Mouse (Mus musculus) layer of hippocampus, postnatal 36 days (tissue): ENCODE measurements at regions not wholly inside any gene's neighbourhood (a gene's known extent, or its start where the extent isn't known, plus 50 kb on each side); places are given as distances from the start of the nearest gene placed in this dataset.

Experiments used
- DNase-seq, 2 experiments: peaks; one replicate each; pipeline ENCODE4 v3.0.0; 2022

DNA sequence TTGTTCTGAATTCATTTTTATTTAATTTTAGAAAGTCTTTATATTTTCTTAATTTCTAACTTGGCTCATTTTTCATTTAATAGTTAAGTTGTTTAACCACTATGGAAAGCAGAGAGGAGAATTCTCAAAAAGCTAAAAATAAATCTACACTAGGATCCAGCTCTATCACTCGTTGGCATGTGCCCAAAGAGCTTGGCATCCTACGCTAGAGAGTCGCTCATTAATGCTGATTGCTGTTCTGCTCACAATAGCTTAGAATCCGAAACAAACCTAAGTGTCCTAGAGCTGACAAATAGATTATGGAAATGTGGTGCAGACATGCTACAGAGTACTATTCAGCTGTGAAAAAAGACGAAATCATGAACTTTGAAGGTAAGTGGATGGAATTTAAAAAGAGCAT, 386.3 kb upstream of the Pbx1 start:
- DNase-seq, result no peak

DNA sequence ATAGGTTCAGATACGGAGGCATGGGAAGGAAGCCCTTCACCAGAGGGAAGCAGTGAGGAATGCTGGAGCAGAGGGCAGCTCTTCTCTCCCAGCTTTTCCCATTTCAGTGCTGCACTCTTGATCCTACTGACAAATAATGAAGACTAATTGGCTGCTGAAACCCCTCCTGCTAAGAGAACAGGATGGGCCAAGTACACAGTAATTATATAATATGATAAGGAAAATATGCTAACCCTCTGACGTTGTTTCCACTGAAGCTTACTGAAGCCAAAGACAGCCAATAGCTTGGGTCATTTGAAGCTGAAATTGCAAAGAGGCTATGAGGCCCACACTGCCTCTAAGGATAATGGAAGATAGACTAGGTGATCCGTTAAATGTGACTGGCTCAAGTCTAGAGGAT, 375.0 kb upstream of the Pbx1 start:
- DNase-seq, result no peak

DNA sequence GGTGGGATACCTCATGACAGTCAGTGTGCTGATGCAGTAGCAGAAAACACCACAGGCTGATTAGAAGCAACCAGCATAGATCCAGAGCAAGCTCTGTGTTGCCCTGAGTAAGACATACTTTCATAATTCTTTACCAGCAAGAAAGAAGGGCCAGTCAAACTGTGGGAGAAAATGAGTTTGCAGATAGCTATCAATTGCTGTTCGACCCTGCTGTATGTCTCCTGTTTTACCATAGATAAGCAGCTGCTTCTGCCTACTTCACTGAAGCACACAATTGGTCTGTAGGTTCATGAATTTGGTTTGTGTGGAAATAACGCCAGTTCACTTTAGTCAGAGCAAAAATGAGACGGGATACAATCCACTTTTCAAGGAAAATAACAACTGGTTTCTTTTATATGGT, 373.4 kb upstream of the Pbx1 start:
- no peak for DNase-seq

DNA sequence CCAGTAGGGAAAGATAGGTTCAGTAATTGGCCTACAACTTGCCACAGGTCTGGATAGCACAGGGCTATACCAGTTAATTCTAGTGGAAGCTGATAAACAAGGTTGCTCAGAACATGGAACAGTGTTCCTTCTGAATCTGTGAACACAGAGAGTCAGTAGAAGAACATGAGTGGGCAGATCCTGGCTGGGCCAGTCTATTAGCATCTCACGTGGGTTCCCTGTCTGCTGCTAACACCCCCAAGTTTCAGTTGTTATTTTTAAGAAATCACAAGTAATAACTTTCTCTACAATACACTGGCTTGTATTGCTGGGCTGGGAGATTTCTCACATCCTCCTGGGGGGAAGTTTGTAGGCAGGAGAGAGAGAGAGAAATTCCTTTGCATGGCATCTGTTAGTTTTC, 369.0 kb upstream of the Pbx1 start:
- DNase-seq, result peak; percentile 4 to 8

DNA sequence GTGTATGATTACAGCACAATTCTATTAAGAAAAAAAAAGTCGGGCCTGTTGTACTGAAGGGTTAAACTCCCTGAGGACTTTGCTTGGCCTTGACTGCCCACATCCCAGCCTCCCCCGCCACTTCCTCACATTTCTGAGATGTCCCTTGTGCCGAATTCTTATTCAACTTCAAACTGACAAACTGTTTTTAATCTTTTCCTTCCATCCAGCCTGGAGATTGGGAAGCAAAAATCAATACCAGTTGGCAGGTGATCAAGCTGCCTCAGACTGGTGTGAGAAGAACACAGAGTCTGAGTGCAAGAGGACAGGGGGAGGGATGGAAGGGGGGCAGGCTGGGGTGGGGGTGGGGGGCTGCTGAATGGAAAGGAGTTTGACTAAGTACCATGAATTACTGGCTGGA, 354.7 kb upstream of the Pbx1 start:
- no peak for DNase-seq

DNA sequence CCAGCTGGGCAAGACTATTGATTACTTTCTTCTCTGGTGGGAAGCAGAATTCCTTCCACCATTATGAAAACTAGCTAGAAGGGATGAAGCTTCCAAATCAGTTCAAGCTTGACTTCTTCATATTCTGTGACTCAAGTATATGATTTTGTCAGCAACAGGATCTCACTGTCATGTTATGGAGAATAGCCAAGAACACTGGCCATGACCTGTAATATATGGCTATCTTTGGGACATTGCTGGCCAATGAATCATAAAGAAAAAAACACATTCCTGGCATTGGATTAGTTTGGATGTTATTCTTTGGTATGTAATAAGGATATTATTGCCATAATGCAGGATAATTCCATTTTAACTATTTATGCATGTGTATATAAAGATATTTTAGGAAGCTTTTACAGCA, 351.8 kb upstream of the Pbx1 start:
- no peak for DNase-seq

DNA sequence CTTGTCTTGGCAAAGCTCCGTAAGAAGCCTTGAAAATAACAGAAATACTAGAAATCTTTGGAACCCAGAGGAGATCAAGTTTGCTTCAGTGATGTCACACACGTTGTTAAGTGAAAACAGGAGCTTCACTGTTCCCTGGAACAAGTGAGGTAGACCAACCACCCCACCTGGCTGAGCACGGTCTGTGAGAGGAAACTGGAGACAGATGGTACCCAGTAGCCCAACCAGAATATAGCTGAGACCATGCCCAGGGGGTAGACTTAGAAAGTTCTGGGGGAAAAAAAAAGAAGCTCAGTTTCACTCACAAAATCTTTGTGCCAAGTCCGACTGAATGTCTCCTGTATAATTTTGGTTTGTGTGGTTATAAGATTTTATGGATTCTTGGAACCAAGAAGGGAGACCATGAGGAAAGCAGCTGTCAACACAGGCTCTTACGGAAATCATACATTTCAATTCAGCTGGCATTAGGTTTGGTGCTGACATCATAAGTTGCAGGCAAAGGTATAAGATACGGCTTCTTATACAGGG, 332.4 kb upstream of the Pbx1 start:
- no peak for DNase-seq

DNA sequence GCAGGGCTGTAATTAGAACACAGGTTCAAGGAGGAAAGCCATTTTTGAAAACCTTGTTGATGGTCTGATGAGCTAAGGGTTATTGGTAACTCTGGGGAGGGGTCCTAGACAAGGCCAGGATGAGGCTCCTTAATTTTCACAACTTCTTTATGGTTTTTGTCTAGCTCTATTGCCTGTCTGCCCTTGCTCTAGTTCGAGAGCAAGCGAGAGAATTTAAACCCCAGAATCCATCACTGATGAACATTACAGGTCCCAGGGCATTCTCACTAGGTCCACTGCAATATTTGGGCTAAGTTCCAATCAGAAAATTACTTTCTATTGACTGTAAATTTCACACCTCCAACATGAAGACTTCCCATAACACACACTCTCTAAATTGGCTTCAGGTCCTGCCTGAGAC, 329.0 kb upstream of the Pbx1 start:
- DNase-seq, result no peak

DNA sequence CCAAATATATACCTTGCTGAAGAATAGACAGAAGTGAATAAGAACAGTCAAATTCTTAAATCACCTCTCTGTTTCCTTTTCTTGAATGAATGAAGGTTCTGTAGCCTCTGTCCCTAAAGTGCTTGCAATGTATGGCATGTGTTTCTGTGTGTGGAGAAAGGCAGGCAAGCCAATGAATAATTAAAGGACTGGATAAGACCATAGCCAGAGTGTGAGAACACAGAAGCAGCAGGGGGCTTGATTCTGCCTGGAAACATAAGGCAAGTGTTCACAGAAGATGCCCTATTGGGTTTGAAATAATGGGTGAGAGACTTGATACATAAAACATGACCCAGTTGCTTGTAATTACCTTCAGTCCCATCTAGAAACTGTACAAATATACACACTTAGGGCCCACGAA, 328.2 kb upstream of the Pbx1 start:
- DNase-seq, result no peak

DNA sequence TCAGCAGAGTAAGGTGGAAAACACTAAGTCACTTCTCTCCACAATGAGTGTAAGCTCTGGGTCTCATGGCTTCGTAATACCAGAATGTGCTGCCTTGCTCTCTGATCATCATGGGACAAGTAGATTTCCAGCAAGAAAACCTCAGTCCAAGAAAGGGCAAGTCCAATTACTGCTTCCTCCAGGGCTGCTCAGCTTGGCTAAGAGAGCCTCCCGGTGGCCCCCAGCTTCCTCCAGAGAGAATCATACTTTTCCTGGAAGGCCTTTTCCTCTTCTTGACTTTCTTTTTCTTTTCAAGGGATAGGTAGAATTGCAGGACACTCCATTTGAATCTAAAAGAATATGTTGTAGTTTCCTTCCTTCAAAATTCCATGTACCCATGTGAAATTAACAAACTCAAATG, 326.8 kb upstream of the Pbx1 start:
- DNase-seq, result no peak

DNA sequence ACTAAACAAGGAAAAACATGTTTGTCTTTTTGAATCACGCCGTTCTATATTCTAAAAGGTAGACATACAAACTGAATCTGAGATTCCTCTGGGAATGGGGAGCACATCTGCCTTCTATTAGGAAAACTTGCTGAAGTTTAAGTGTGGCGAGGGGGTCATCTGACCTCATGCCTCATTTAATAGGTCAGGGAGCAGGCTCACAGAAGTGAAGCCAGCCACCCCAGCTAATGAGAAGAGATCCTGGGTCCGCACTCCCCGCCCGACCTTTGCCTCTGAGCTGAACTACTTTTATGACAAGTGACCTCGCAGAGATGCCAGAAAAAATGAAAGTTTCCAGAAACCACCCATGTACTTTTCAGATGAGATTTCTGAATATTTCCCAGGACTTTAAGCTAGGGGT, 322.1 kb upstream of the Pbx1 start:
- DNase-seq, result no peak

DNA sequence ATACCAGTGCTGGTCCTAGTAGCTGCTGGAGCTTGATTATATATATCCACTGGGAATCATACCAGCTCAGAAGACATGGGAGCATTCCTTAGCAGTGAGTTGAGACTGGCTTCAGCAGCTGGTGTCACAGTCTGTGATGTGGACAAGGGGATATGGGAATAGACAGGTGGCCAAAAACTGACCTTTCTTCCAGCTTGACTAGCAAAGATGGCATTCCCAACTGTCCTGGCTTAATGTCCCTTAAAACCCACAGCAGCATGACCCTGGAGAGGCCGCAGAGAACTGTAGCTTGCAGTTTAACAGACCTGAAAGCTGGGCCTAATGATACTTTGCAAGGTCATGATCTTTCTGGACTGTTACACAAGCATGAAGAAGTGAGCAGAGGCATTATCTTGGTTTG, 311.4 kb upstream of the Pbx1 start:
- DNase-seq, result no peak

DNA sequence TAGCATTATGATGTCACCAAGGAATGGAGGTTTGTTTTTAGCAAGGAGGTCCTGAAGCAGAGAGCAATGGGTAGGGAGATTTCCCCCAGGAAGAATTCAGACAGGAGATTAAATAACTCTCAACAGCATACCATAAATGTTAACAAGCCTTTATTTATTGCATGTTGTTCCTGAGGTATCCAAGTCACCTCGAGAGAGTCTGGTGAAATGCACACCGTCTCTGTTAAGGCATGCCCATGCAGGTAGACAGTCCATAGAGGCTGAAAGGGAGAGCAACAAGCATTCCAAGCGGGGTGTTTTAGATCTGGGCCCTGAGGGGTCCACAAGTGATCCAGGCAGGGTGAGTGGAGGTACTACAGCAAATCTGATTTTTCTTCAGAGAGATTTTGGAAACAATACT, 305.9 kb upstream of the Pbx1 start:
- no peak for DNase-seq

DNA sequence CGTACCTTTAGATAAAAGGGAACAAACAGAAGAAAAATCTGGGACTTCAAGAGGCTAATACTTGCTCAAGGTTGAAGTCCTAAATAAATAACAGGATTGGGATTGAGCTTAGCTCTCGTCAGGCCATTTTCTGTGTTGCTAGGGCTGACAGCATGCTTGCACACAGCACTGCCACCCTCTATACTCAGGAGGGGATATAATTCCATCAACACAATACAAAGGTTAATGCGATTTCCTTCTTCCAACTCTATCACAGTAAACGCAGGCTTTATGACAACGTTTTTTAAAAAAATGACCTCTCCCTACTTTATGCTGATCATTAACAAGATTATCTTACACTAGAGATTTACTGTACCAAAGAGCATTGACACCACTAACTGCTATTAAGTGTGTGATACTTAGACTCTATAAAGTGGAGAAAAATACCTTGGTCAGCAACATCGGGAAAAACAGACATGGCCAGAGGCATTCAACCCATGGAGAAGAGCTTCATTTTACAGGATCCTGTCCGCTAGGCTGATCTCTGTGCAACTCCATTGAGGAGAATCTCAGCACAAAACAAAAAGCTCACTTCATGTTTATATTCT, 305.3 kb upstream of the Pbx1 start:
- no peak for DNase-seq

DNA sequence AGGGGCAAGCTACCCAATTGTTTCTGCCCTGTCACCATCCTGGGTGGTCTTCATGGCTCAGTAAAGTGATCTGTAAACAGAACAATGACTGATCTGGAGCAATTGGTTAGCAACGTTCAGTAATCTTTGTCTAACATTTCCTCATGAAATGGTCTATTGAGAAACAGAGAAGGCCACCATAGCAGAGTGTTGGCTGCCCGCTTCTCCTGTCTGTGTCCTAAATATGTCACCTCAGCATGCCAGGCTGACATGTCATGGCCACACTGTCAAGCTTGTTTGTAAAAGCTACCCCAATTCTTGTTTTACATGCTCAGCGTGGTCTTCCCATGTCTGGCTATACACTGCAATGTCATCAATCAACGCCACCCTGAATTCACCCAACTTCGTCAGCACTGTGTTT, 301.0 kb upstream of the Pbx1 start:
- DNase-seq, result no peak

DNA sequence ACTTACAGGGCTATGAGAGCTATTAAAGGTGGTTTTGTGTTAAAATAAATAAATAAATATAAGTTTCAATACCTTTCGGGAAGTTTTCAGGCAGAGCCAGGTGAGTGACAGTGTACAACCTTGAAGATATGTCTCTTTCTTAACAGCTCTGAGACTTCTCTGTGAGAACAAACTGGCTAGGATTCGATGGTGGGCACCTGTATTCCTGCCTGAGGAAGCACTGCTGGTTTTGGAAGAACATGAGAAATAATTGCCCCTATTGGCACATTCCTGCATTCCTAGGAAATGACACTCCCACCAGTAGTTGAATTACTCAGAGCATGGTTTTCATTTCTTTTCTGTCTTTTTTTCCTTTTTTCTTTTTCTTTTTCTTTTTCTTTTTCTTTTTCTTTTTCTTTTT, 277.8 kb upstream of the Pbx1 start:
- DNase-seq, result no peak

DNA sequence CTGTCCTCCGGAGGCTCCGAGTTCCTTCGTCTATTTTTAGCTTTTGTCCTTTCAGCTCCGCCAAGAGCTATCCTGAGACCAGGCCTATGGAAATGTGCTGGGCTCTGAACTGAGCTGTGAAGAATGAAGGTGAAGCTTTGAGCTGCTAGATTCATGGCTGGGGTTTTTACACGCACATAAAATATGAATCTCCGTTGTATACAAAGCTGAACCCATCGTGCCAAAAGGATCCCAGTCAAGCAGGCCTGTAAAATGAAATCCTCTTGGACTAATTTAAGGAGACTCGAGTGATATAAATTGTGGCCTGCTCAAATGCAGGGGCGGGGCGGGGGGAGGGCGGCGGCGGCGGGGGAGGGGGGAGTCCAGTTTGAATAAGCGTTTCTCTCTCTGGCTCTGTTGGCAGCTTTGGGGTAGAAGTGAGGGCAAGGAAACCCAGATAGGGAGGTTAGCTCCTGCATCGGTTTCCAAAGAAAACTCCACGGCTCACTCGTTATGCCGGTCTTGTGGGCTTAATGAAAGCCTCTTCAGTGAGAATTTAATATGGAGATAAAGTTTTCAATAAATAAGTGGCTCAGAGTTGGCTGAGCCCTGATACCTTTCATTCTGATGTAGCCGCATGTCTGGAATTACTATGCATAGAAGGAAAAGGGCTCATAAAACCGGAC, 277.1 kb upstream of the Pbx1 start:
- DNase-seq, result no peak

DNA sequence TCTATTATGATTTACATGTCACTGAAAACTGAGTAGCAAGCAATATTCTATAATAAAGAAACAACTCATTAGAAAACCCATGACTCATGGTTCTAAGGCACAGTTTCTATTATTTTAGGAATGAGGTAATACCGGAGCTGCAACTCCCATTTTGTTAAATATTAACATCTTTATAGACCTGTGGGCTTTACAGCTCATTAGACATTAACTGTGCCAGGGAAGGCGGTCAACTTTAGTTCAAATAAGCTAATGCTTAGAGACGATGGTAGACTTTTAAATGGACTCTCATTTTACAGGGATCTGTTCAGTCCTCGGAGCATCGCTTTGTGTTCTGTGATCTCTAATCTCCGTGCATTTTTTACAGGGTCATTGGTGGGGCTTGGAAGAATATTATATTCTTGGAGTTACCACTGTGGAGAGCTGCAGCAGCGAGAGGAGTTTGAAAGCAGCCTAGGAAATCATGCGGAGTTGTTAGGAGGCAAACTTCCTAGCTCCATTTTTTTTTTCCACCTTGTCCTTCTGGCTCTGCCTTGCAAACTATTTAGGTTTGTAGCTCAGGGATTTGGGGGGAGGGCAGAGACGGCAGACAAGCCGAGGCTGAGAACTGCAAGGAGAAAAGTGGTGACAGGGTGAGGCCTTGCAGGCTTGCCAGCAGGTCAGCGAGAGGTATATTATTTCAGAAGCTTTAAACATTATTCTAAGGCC, 276.2 kb upstream of the Pbx1 start:
- no peak for DNase-seq

DNA sequence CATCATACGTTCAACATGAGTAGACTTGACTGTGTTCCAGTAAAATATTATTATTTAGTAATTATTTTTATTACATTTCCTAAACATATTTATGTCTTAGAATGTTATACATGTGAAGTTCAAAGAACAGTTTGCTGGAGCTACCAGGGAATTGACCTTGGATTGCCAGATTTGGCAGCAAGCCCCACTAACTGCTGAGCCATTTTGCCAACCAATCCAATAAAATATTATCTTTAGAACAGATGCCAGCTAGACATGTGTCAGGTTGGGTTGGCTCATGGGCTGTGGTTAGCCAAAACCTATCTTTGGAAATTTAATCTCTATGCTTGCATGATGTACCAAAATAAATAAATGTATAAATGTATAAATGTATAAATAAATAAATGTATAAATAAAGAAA, 265.3 kb upstream of the Pbx1 start:
- no peak for DNase-seq

DNA sequence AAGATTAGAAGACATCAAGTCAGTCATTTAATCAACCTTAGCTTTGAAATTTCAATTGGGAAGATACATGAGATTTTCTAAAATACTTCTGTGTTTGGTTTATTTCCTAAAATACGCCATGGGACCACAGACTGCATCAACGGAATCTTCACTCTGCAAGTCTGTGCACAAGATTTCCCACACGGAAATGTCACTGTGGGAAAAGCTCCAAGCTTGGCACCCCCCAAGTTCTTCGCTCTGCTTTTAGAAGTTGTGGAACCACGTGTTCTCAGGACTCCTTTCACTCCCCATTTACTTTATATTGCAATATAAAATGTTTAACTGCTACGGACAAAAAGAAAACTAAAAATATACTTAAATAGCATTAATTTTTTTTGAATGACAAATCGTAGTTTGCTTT, 254.8 kb upstream of the Pbx1 start:
- no peak for DNase-seq

DNA sequence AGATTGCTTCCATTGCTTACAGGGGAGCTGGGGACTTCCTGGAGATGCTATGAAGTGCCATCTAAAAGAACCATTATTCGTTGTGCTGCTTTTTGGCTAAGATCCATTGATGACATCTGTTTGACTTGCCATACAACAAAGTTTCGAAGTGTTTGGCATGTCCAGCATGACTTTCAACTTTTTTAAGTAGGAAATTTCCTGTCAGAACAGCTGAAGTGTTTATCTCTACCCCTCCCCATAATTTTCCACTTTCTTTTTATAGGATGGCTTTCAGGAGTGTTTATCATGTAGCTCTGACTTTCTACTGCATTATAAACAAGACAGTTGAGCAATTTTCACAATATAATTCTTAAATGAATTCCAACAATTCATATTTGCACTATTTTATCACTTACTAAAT, 253.1 kb upstream of the Pbx1 start:
- DNase-seq, result no peak

DNA sequence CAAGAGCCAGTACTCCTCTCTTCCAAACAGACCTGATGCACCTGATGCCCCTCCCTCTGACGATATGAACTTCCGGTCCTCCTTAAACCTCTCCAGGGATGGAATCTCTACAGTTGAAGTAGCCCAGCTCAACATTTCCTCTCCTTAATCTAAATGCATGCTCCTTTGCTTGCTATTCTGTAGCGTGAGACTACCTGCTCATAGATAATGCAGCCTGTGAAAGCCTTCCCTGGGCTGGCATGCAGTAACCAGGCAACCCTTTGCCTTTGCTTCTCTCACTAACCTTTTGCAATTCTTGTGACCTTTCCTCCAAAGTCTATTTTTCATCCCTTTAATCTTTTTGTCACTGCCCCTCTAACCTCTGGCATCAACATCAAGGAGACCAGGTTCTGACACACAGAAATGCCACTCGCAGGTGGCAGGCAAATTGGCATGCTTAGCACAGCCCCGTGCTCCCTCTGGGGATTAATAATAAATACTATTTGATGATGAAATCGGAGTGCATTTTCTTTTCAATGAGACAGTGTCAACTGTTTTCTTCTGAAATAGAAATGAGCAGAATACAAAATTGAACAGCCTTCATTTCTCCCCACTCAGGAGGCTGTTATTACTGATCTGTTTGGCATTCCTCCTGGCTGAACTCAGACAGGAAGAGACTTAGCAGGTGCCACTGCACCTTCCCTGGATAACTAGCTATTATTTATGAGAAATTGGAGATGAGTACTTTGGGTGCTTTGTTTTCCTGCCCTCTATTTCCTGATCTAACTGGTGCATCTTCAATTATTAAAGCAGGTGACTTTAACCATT, 249.8 kb upstream of the Pbx1 start:
- no peak for DNase-seq

DNA sequence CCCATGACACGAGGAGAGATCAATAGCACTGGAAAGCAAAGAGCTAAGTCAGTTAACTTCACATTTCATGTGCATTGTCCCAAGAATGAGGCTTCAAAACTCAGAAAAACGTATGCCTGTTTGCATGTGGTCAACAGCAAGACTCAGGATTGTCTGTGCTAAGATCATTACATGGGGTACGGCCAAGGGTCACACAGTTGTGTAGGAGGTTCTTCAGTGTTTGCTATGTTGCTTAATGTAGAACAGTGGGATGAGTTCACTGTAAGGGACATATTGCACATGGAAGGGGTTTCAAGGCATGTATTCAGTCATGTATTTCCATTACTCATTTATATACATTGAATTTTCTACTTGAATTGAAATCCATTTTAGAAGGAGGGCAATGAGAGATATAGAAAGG, 248.6 kb upstream of the Pbx1 start:
- no peak for DNase-seq
